Mouse (Mus musculus) cerebral cortex, adult 2 months (tissue): ENCODE data around the gene Cyp2d11.

Experiments used
- WGBS: fragments of 180-500 bp; shearing (Covaris S2); methylation state at CpG from one replicate; pipeline ENCODE4 v1.1.7; 2018; 5-methylcytosine and 5-hydroxymethylcytosine counted together

The Cyp2d11 gene

GRCm38 (mm10) chr15:82351480-82351879, 42.3 kb downstream of the Cyp2d11 start:
- 49% methylated on average over 3 of the region's 3 CpGs for WGBS

- 88% methylated on average over 4 of the region's 4 CpGs for WGBS
Observed at GRCm38 (mm10) chr15:82350349-82350748, 43.5 kb downstream of the Cyp2d11 start.

GRCm38 (mm10) chr15:82348999-82349341, 44.9 kb downstream of the Cyp2d11 start:
- 74% methylated on average over 2 of the region's 2 CpGs for WGBS

- WGBS: 84% methylated on average over 8 of the region's 8 CpGs
Observed at GRCm38 (mm10) chr15:82348258-82348998, 45.4 kb downstream of the Cyp2d11 start.

GRCm38 (mm10) chr15:82347852-82348251, 46.0 kb downstream of the Cyp2d11 start:
- 91% methylated on average over 12 of the region's 12 CpGs for WGBS

GRCm38 (mm10) chr15:82347303-82347676, 46.5 kb downstream of the Cyp2d11 start:
- WGBS: 70% methylated on average over 4 of the region's 4 CpGs

- WGBS: 31% methylated on average over 14 of the region's 14 CpGs
Observed at GRCm38 (mm10) chr15:82346580-82347302, 47.1 kb downstream of the Cyp2d11 start.

GRCm38 (mm10) chr15:82345820-82346470, 47.9 kb downstream of the Cyp2d11 start:
- WGBS: under 1% methylated on average over 51 of the region's 51 CpGs

GRCm38 (mm10) chr15:82344971-82345370, 48.9 kb downstream of the Cyp2d11 start:
- WGBS: 84% methylated on average over 6 of the region's 6 CpGs

- 87% methylated on average over 27 of the region's 27 CpGs for WGBS
Observed at GRCm38 (mm10) chr15:82343368-82344287, 50.2 kb downstream of the Cyp2d11 start.

- WGBS: 82% methylated on average over 5 of the region's 5 CpGs
Observed at GRCm38 (mm10) chr15:82342543-82342935, 51.3 kb downstream of the Cyp2d11 start.

- 83% methylated on average over 15 of the region's 15 CpGs for WGBS
Observed at GRCm38 (mm10) chr15:82341675-82342542, 51.9 kb downstream of the Cyp2d11 start.

GRCm38 (mm10) chr15:82341036-82341501, 52.8 kb downstream of the Cyp2d11 start:
- WGBS: 18% methylated on average over 38 of the region's 40 CpGs

GRCm38 (mm10) chr15:82340414-82341035, 53.3 kb downstream of the Cyp2d11 start:
- WGBS: 59% methylated on average over 21 of the region's 21 CpGs

GRCm38 (mm10) chr15:82339634-82340254, 54.1 kb downstream of the Cyp2d11 start:
- WGBS: 86% methylated on average over 8 of the region's 8 CpGs
